Mouse (Mus musculus) CH12.LX (cell line): ENCODE data around the gene Jdp2.

Experiments
- BHLHE40 ChIP-seq: IDR thresholded peaks from 2 replicates; pipeline ENCODE4 v1.6.1; 2011; ENCODE audit warnings: mild to moderate bottlenecking, low read depth, low read length, improper control_type of control experiment
- CTCF ChIP-seq, 2 experiments: IDR thresholded peaks in 1 of 2; conservative IDR thresholded peaks in 1 of 2; 2 replicates each; pipeline ENCODE4 v1.5.1; 2011 to 2012; ENCODE audit warnings: low read depth in 2 of 2, low read length in 2 of 2, improper control_type of control experiment in 1 of 2, inconsistent platforms in 1 of 2, mild to moderate bottlenecking in 1 of 2, moderate library complexity in 1 of 2
- ELF1 ChIP-seq: IDR thresholded peaks from 2 replicates; pipeline ENCODE4 v1.6.1; 2014; ENCODE audit warnings: low read depth, mild to moderate bottlenecking, inconsistent platforms, low read length, improper control_type of control experiment
- MAX ChIP-seq: IDR thresholded peaks from 2 replicates; pipeline ENCODE4 v1.6.1; 2011; ENCODE audit warnings: low read length, improper control_type of control experiment
- MXI1 ChIP-seq: IDR thresholded peaks from 2 replicates; pipeline ENCODE4 v1.6.1; 2011; ENCODE audit warnings: mild to moderate bottlenecking, low read depth, low read length, improper control_type of control experiment
- NRF1 ChIP-seq: IDR thresholded peaks from 2 replicates; pipeline ENCODE4 v1.6.1; 2014; ENCODE audit warnings: low read depth, mild to moderate bottlenecking, inconsistent platforms, low read length, improper control_type of control experiment, moderate library complexity
- POLR2A ChIP-seq: IDR thresholded peaks from 2 replicates; pipeline ENCODE4 v1.6.1; 2011; ENCODE audit warnings: low read depth, mild to moderate bottlenecking, improper control_type of control experiment, low read length
- USF1 ChIP-seq: IDR thresholded peaks from 2 replicates; pipeline ENCODE4 v1.6.1; 2014; ENCODE audit warnings: low read depth, mild to moderate bottlenecking, inconsistent platforms, low read length, improper control_type of control experiment
- ZC3H11A ChIP-seq: IDR thresholded peaks from 2 replicates; pipeline ENCODE4 v1.6.1; 2012; ENCODE audit warnings: low read depth, mild to moderate bottlenecking, inconsistent platforms, low read length, improper control_type of control experiment

DNA sequence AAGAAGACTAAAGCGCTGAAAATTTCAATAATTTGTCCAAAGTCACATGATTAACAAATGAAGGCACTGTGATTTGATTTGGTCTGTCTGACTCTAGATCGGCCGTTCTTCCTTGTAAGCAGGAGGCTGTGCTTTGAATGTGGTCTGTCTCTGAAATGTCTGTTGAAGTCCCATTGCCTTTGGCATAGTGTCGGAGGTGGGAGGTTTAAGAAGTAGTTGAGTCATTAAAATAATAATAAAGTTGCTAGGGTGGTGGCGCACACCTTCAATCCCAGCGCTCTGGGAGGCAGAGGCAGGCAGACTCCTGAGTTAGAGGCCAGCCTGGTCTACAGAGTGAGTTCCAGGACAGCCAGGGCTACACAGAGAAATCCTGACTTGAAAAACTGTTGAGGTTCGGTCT, 68.2 kb downstream of the Jdp2 start:
- TF ChIP-seq POLR2A, result no peak
- no peak for TF ChIP-seq MXI1
- TF ChIP-seq MAX, result no peak
- no peak for TF ChIP-seq ELF1
- no peak for TF ChIP-seq BHLHE40
- no peak for TF ChIP-seq CTCF (conservative IDR thresholded peaks at IDR 0.05 in 1 of 2, IDR thresholded peaks at IDR 0.05 in 1 of 2; ENCODE audit: low read depth in 2 of 2, low read length in 2 of 2)
- no peak for TF ChIP-seq ZC3H11A
- no peak for TF ChIP-seq NRF1
- TF ChIP-seq USF1, result no peak
